Mouse (Mus musculus): ENCODE measurements around the gene Scg2. TPM values are rescaled to one million over a fixed set of nuclear protein-coding genes. Genes with fewer than 3 reads are reported as not detected.

The Scg2 gene
- polyA plus RNA-seq, 1 experiment from 2014 or later = 24.4 TPM

- WGBS = 86% methylated on average over 8 of the region's 8 CpGs
- H3K4me1 ChIP-seq = no peaks in the 10 kb centered on the region
- no peak for ATAC-seq (ENCODE audit: low FRiP score)
- no peak overlapping the region for H3K4me3 ChIP-seq
- no peaks in the 10 kb centered on the region for H3K9me3 ChIP-seq (replicated peaks)
- H3K27me3 ChIP-seq = no peaks in the 10 kb centered on the region
- H3K4me2 ChIP-seq (replicated peaks) = no peak overlapping the region
- no peak overlapping the region for H3K9ac ChIP-seq
- no peaks in the 10 kb centered on the region for H3K36me3 ChIP-seq
- no peak overlapping the region for H3K27ac ChIP-seq
These were observed 3.2 kb downstream of the Scg2 start for GRCm38 (mm10) chr1:79436671-79437070.

GRCm38 (mm10) chr1:79429058-79429457 is 10.9 kb downstream of the Scg2 start:
- 55% methylated on average over 5 of the region's 5 CpGs for WGBS

GRCm38 (mm10) chr1:79415496-79415895 is 24.4 kb downstream of the Scg2 start:
- Histone ChIP-seq H3K4me1 (no peaks in the 10 kb centered on the region), H3K4me3 (no peak overlapping the region), H3K36me3 (no peaks in the 10 kb centered on the region), H3K4me2 (replicated peaks) (no peak overlapping the region), H3K9ac (no peak overlapping the region), H3K27me3 (no peaks in the 10 kb centered on the region), H3K9me3 (replicated peaks) (no peaks in the 10 kb centered on the region), H3K27ac (no peak overlapping the region)
- ATAC-seq (ENCODE audit: low FRiP score) = no peak

More at GRCm38 (mm10) chr1:79429058-79429457, 10.9 kb downstream of the Scg2 start:
- Histone ChIP-seq H3K4me3 (no peak overlapping the region), H3K9me3 (replicated peaks) (no peaks in the 10 kb centered on the region), H3K36me3 (no peaks in the 10 kb centered on the region), H3K9ac (no peak overlapping the region), H3K27me3 (no peaks in the 10 kb centered on the region), H3K27ac (no peak overlapping the region), H3K4me2 (replicated peaks) (no peak overlapping the region), H3K4me1 (no peaks in the 10 kb centered on the region)
- no peak for ATAC-seq (ENCODE audit: low FRiP score)

GRCm38 (mm10) chr1:79406337-79406942 is 33.5 kb downstream of the Scg2 start:
- no peak overlapping the region for H3K4me3 ChIP-seq
- H3K27me3 ChIP-seq = no peaks in the 10 kb centered on the region
- H3K36me3 ChIP-seq = no peaks in the 10 kb centered on the region
- no peak overlapping the region for H3K4me2 ChIP-seq (replicated peaks)
- H3K4me1 ChIP-seq = peaks cover under 1% of the 10 kb centered on the region
- H3K9ac ChIP-seq = no peak overlapping the region
- WGBS = 62% methylated on average over 7 of the region's 7 CpGs
- H3K9me3 ChIP-seq (replicated peaks) = no peaks in the 10 kb centered on the region
- no peak overlapping the region for H3K27ac ChIP-seq
- ATAC-seq (ENCODE audit: low FRiP score) = no peak

- Histone ChIP-seq H3K9ac (no peak overlapping the region), H3K27me3 (no peaks in the 10 kb centered on the region), H3K4me1 (peaks cover 6% of the 10 kb centered on the region), H3K4me2 (replicated peaks) (no peak overlapping the region), H3K9me3 (replicated peaks) (no peaks in the 10 kb centered on the region), H3K27ac (no peak overlapping the region), H3K36me3 (no peaks in the 10 kb centered on the region), H3K4me3 (no peak overlapping the region)
- 20% methylated on average over 10 of the region's 10 CpGs for WGBS
- no peak for ATAC-seq (ENCODE audit: low FRiP score)
These were observed 38.6 kb downstream of the Scg2 start for GRCm38 (mm10) chr1:79401090-79402012.

- no peak overlapping the region for H3K27ac ChIP-seq
- no peaks in the 10 kb centered on the region for H3K9me3 ChIP-seq (replicated peaks)
- peaks cover 6% of the 10 kb centered on the region for H3K4me1 ChIP-seq
- H3K4me2 ChIP-seq (replicated peaks) = no peak overlapping the region
- 77% methylated on average over 5 of the region's 5 CpGs for WGBS
- H3K9ac ChIP-seq = no peak overlapping the region
- H3K27me3 ChIP-seq = no peaks in the 10 kb centered on the region
- no peak overlapping the region for H3K4me3 ChIP-seq
- no peak for ATAC-seq (ENCODE audit: low FRiP score)
- no peaks in the 10 kb centered on the region for H3K36me3 ChIP-seq
These were observed 39.6 kb downstream of the Scg2 start for GRCm38 (mm10) chr1:79400284-79400683.

Other genes with a start within 250 kb of the Scg2 start
- 0.20 and 0.48 TPM in 2 replicates for gene Ap1s3, start 231.9 kb upstream of the Scg2 start, polyA plus RNA-seq (2016; fragmentation: Nextera tagmentation; extraction: Ambion mirVana)

Measured in hindbrain, embryonic 12.5 days (tissue).